Mouse (Mus musculus) hindbrain, postnatal 0 days (tissue): Measurements from ENCODE around the gene Cnnm3. TPM values are rescaled to one million over a fixed set of nuclear protein-coding genes. Genes with fewer than 3 reads are reported as not detected.

Experiments
- ATAC-seq: fragments of 200-750 bp; cut with Nextera tagmentation; 2 replicates; pipeline ENCODE4 v1.8.0; 2017; ENCODE audit warnings: mild to moderate bottlenecking, moderate TSS enrichment, moderate library complexity
- DNase-seq: peaks from one replicate; pipeline ENCODE4 v3.0.0-alpha.2; 2015; ENCODE audit warnings: low spot score
- H3K27ac ChIP-seq: fragments of 300-500 bp; sonication (generic); 2 replicates; pipeline ENCODE4 v1.5.1; 2014; ENCODE audit warnings: mild to moderate bottlenecking
- H3K27me3 ChIP-seq: fragments of 300-500 bp; sonication (generic); 2 replicates; pipeline ENCODE4 v1.6.1; 2014; ENCODE audit warnings: low read length, mixed read lengths; ENCODE audit not compliant: insufficient read depth
- H3K36me3 ChIP-seq: fragments of 300-500 bp; sonication (generic); 2 replicates; pipeline ENCODE4 v1.6.1; 2014; ENCODE audit warnings: low read length, mixed read lengths; ENCODE audit not compliant: insufficient read depth
- H3K4me1 ChIP-seq: fragments of 300-500 bp; sonication (generic); 2 replicates; pipeline ENCODE4 v1.6.1; 2014; ENCODE audit warnings: antibody characterized with exemption, low read length, mixed read lengths; ENCODE audit not compliant: insufficient read depth
- H3K4me2 ChIP-seq: fragments of 300-500 bp; sonication (generic); 2 replicates; pipeline ENCODE4 v1.6.1; 2014; ENCODE audit warnings: low read depth, mild to moderate bottlenecking, low read length, moderate library complexity, mixed read lengths
- H3K4me3 ChIP-seq: fragments of 300-500 bp; sonication (generic); 2 replicates; pipeline ENCODE4 v1.5.1; 2014; ENCODE audit warnings: low read length
- H3K9ac ChIP-seq: fragments of 300-500 bp; sonication (generic); replicated peaks from 2 replicates; pipeline ENCODE4 v1.6.1; 2014; ENCODE audit warnings: mild to moderate bottlenecking, low read length, moderate library complexity, mixed read lengths
- H3K9me3 ChIP-seq: fragments of 300-500 bp; sonication (generic); 2 replicates; pipeline ENCODE4 v1.6.1; 2016; ENCODE audit warnings: low read length, mixed read lengths
- CTCF ChIP-seq: IDR thresholded peaks from 2 replicates; pipeline ENCODE4 v1.5.1; 2016; ENCODE audit warnings: antibody characterized with exemption, control low read depth, low read depth
- WGBS: fragments of 180-500 bp; shearing (Covaris S2); extraction: QIAGEN DNeasy Blood & Tissue Kit; methylation state at CpG from one replicate; pipeline ENCODE4 v1.1.7; 2014; 5-methylcytosine and 5-hydroxymethylcytosine counted together
- polyA plus RNA-seq: library from polyadenylated mRNA; unstranded; fragments of >200 nt; fragmentation: Nextera tagmentation; extraction: Ambion mirVana; gene quantifications from 2 replicates; pipeline ENCODE4 v1.2.1, GENCODE M21; 2015
- total RNA-seq: library from RNA; depleted of rRNA; stranded (reverse); fragments of >200 nt; gene quantifications from 2 replicates; pipeline ENCODE4 v1.2.3, GENCODE M21; 2014

Gene Cnnm3
- total and polyA plus RNA-seq, 2 experiments from 2014 or later, result 5.4 to 35.9 TPM

DNA sequence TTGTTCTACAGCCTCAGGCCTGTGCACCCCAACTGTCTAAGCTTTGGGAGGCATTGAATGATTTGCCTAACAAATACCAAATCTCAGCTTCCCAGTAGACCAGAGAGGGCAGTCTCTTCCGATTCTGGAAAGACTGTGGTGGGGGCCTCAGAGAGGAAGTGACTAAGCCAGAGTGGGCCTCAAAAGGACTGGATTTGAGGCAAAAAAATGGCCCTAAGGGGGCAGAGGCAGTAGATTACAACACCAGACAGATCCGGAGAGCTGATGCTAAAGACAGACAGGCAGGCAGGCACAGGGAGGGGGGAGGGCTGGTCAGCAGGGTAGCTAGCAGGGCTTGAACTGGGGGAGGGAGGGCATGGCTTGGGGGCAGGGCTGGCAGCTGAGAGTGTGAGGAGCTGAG lies 54.8 kb downstream of the Cnnm3 start:
- ATAC-seq (no peak), DNase-seq (no peak)
- no peaks in the 10 kb centered on the region for H3K27me3 ChIP-seq
- H3K27ac ChIP-seq, result no peak overlapping the region
- no peak overlapping the region for H3K9ac ChIP-seq
- H3K4me3 ChIP-seq, result no peak overlapping the region
- no peaks in the 10 kb centered on the region for H3K4me1 ChIP-seq
- 20% methylated on average over 2 of the region's 2 CpGs for WGBS
- no peaks in the 10 kb centered on the region for H3K9me3 ChIP-seq
- no peak for TF ChIP-seq CTCF
- no peaks in the 10 kb centered on the region for H3K36me3 ChIP-seq
- H3K4me2 ChIP-seq, result no peak overlapping the region

DNA sequence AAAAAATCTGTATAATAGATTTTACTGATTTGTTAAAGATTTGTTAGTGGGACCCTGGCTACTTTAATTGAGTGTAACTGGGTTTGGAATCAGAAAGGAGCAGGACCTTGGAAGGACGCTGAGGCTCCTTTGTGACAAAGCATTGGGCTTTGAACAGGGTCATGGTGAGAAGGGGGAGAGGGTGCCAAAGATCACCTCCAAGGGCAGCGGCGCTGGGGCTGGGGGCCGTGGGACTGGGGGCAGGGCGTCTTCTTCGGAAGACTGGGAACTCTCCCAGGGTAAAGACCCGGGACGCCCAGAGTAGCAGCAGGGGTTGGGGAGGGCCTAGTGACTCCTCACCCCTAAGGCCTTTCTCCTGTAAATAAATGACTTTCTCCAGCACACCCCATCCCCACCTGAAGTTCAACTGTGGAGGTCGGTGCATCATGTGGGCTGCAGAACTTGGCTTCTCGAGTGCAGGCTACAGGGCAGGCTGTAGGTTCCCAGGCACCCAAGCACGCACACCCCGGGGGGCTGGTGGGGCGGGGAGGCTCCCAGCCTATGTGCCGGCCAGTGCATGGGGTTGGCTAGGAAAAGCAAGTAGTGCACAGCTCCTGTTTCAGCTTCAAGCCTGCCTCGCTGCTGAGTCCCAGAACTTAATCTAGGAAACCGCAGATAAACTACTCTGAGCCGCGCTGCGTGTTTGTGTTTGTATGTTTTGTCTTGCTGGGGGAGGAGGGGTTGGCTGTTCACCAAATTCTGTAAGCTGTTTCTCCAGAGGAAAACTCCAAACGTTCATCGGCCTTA lies 56.3 kb downstream of the Cnnm3 start:
- H3K4me1 ChIP-seq, result no peaks in the 10 kb centered on the region
- H3K36me3 ChIP-seq, result no peaks in the 10 kb centered on the region
- TF ChIP-seq CTCF, result no peak
- H3K4me3 ChIP-seq, result no peak overlapping the region
- 36% methylated on average over 21 of the region's 21 CpGs for WGBS
- no peaks in the 10 kb centered on the region for H3K27me3 ChIP-seq
- DNase-seq (no peak), ATAC-seq (no peak)
- H3K9me3 ChIP-seq, result no peaks in the 10 kb centered on the region
- no peak overlapping the region for H3K9ac ChIP-seq
- no peak overlapping the region for H3K27ac ChIP-seq
- no peak overlapping the region for H3K4me2 ChIP-seq

DNA sequence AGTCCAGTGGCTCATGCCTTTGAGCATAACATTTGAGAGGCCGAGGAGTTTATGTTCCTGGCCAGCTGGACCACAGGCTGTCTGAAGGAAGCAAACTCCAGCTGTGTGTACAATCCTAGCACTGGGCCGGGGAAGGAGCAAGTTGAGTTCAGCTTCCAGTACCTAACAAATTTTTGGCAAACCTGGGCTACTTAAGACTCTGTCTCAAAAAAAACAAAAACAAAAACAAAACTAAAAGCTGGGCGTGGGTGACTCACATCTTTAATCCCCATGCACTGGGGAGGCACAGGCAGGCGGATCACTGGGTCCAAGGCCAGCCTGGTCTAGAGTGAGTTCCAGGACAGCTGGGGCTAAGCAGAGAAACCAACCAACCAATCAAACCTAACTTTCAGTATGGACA lies 57.1 kb downstream of the Cnnm3 start:
- no peak overlapping the region for H3K4me2 ChIP-seq
- no peaks in the 10 kb centered on the region for H3K4me1 ChIP-seq
- no peak for TF ChIP-seq CTCF
- H3K27me3 ChIP-seq, result no peaks in the 10 kb centered on the region
- H3K4me3 ChIP-seq, result no peak overlapping the region
- DNase-seq (no peak), ATAC-seq (no peak)
- no peak overlapping the region for H3K27ac ChIP-seq
- WGBS, result 62% methylated on average over 4 of the region's 4 CpGs
- no peaks in the 10 kb centered on the region for H3K36me3 ChIP-seq
- H3K9ac ChIP-seq, result no peak overlapping the region
- no peaks in the 10 kb centered on the region for H3K9me3 ChIP-seq

DNA sequence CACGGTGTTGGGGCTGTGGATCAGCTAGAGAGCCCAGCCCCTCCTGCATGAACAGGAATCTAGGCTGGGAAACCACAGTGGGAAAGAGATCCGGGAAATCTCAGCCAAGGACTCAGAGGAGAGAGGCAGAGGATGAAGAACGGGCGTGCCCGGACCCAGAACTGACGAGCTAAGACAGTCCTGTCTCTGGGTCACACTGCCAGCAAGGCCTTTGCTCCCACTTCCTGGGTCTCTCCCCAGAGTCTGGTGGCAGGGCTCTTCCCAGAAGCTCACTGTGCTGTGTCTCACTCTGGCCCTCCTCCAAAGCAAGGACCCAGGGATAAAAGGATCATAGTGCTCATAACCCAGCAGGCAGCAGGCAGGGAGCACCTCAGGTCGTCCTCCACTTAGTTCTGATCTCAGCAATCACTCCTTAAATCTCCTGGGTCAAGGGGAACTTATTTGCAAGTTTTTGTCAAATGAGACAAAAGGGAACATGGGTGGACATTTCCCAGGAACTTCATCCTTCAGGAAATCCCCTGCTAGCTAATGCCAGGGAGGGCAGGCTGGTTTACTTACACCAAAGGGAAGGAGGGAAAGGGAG lies 58.1 kb downstream of the Cnnm3 start:
- H3K4me3 ChIP-seq, result no peak overlapping the region
- DNase-seq, result no peak
- TF ChIP-seq CTCF, result no peak
- ATAC-seq, result no peak
- no peaks in the 10 kb centered on the region for H3K27me3 ChIP-seq
- H3K9ac ChIP-seq, result no peak overlapping the region
- 48% methylated on average over 7 of the region's 7 CpGs for WGBS
- no peak overlapping the region for H3K4me2 ChIP-seq
- H3K9me3 ChIP-seq, result no peaks in the 10 kb centered on the region
- H3K27ac ChIP-seq, result no peak overlapping the region
- H3K36me3 ChIP-seq, result no peaks in the 10 kb centered on the region
- peaks cover 6% of the 10 kb centered on the region; the same call in 1 of the 2 replicates for H3K4me1 ChIP-seq

DNA sequence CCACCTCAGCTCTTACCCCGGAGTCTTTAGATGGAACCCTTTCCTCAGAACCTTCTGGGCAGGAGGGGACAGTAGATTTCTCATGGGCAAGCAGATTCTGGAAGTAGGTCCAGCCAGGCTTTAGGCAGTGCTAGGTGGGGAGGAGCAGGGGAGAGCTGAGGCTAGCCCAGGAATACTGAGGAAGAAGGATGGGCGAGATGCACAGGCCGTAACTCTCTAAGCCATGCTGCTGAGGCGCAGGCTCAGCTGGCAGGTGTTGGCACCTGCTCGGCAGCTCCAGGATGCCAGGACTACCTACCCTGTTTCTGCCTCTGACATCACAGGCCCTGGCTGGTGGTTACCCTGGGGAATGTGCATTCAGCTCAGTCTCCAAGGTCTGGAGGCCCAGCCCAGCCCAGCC lies 58.7 kb downstream of the Cnnm3 start:
- Histone ChIP-seq H3K9me3 (no peaks in the 10 kb centered on the region), H3K4me1 (peaks cover 9% of the 10 kb centered on the region; the same call in 1 of the 2 replicates), H3K4me3 (no peak overlapping the region), H3K27me3 (no peaks in the 10 kb centered on the region), H3K4me2 (no peak overlapping the region), H3K36me3 (no peaks in the 10 kb centered on the region), H3K9ac (no peak overlapping the region), H3K27ac (no peak overlapping the region)
- WGBS, result 91% methylated on average over 5 of the region's 5 CpGs
- no peak for ATAC-seq
- no peak for DNase-seq
- no peak for TF ChIP-seq CTCF

DNA sequence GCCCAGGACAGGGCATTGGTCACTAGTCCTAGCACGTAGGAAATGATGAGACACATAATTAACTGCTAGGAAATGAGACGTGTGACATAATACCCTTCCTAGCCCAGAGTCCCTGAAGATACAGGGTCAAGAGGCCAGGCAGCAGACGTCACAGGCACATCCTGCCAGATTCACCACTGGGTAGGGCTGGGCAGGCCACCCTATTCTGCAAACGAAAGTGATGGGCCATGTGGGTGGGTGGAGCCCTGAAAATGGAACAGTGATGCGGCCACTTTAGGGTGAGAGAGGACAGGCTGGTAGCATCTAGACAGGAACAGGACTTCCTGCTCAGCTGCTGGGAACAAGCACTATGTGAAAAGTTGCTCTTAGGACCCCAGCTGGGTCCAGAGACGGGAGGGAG lies 60.0 kb downstream of the Cnnm3 start:
- ATAC-seq, result peak; percentile 17; the same call in 1 of the 2 replicates
- no peak overlapping the region for H3K27ac ChIP-seq
- TF ChIP-seq CTCF, result no peak
- no peak overlapping the region for H3K4me2 ChIP-seq
- H3K4me3 ChIP-seq, result no peak overlapping the region
- H3K9ac ChIP-seq, result no peak overlapping the region
- WGBS, result 53% methylated on average over 6 of the region's 6 CpGs
- no peak for DNase-seq
- H3K27me3 ChIP-seq, result no peaks in the 10 kb centered on the region
- peaks cover 11% of the 10 kb centered on the region; the same call in 1 of the 2 replicates for H3K4me1 ChIP-seq
- no peaks in the 10 kb centered on the region for H3K36me3 ChIP-seq
- H3K9me3 ChIP-seq, result no peaks in the 10 kb centered on the region
